Mouse (Mus musculus) CD4-positive, CD25-positive, alpha-beta regulatory T cell, adult 4 months (primary cell): ENCODE results near the gene March8. TPM values are rescaled to one million over a fixed set of nuclear protein-coding genes. Genes with fewer than 3 reads are reported as not detected.

Experiments
- polyA plus RNA-seq, 2 experiments: library from polyadenylated mRNA; unstranded; fragments of 100-300 nt; shearing (Covaris generic); gene quantifications; one replicate each; pipeline ENCODE4 v1.2.1; 2017

Gene March8
- polyA plus RNA-seq, 2 experiments from 2014 or later, result 0.40 to 0.86 TPM

Other genes with a start within 250 kb of the March8 start
- 10 to 100 TPM; 30.4 to 30.8 TPM for gene Tmcc1, start 144.5 kb upstream of the March8 start, polyA plus RNA-seq
- 10 to 100 TPM; 43.9 to 68.3 TPM for gene Washc2, start 130.0 kb upstream of the March8 start, polyA plus RNA-seq
- gene Zfand4, start 73.8 kb upstream of the March8 start, polyA plus RNA-seq, result under 1 TPM; 0.52 to 0.97 TPM
- gene Alox5, start 123.2 kb downstream of the March8 start, polyA plus RNA-seq, result not detected
- not detected for gene Olfr211, start 151.1 kb downstream of the March8 start, polyA plus RNA-seq
- not detected for gene Olfr212, start 168.5 kb downstream of the March8 start, polyA plus RNA-seq
- gene Olfr213, start 200.4 kb downstream of the March8 start, polyA plus RNA-seq, result not detected
- under 1 TPM in 1 of 2 experiments, not detected in 1; 0.77 TPM for gene Gm5580, start 213.1 kb downstream of the March8 start, polyA plus RNA-seq
- not detected for gene Olfr214, start 216.2 kb downstream of the March8 start, polyA plus RNA-seq
- gene Olfr215, start 246.2 kb downstream of the March8 start, polyA plus RNA-seq, result not detected